In the genomic region with DNA sequence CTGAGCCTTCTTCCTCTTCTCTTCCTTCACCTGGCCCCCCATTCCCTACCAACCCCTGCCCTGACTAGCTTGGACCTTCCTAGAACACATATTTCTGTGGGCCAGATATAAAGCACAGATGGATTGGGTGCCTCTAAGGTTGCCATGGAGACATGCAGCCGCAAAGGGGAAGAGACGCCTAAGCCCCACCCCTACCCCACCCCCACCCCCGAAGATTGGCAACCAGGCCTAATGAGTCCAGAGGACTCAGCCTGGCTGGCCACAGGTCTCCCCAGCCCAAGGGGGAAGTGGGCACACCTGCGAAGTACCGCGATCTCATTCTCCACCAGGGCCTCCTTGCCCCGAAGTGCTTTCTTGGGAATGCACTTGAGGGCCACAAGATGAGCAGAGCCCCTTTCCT, we compare ENCODE assay signal across 14 mouse cellular contexts. TPM values are rescaled to one million over a fixed set of nuclear protein-coding genes. Genes with fewer than 3 reads are reported as not detected.
DNase-seq lines count a peak whose midpoint lies in the region; ATAC-seq and TF ChIP-seq lines count a peak whose summit lies in the region.
"Had no signal": no experiment of that assay in that cellular context is flagged by ENCODE, and none has a peak within 500 bp of the region (broad histone marks: within the 10 kb centered on the region; RNA-seq: fewer than 3 reads in every experiment).

No protein-coding gene starts in this region.

- H3K9me3 ChIP-seq in forebrain, embryonic 13.5 days (replicated peaks) = no peaks in the 10 kb centered on the region
- H3K9me3 ChIP-seq in forebrain, embryonic 10.5 days = no peaks in the 10 kb centered on the region
- H3K9me3 ChIP-seq in hindbrain, embryonic 14.5 days (ENCODE audit: control insufficient read depth, low read length) = no peaks in the 10 kb centered on the region
- no peaks in the 10 kb centered on the region for H3K9me3 ChIP-seq in midbrain, postnatal 0 days (ENCODE audit: low read length)
- H3K9me3 ChIP-seq: heart, embryonic 15.5 days; liver, embryonic 12.5 days had no signal

- no peaks in the 10 kb centered on the region for H3K36me3 ChIP-seq in forebrain, embryonic 13.5 days (ENCODE audit: poor library complexity, severe bottlenecking)
- H3K36me3 ChIP-seq in forebrain, embryonic 10.5 days (replicated peaks) = no peaks in the 10 kb centered on the region
- 0 out of 2 replicates have a peak, but pooled peaks cover 5% of the 10 kb centered on the region for H3K36me3 ChIP-seq in hindbrain, embryonic 14.5 days (replicated peaks; ENCODE audit: control insufficient read depth, insufficient read depth)
- H3K36me3 ChIP-seq in midbrain, postnatal 0 days (ENCODE audit: insufficient read depth, low read length) = no peaks in the 10 kb centered on the region
- H3K36me3 ChIP-seq: heart, embryonic 15.5 days; liver, embryonic 12.5 days had no signal

- H3K4me2 ChIP-seq in forebrain, embryonic 13.5 days = peak overlapping the region; percentile 69
- peak overlapping the region; percentile 59 for H3K4me2 ChIP-seq in hindbrain, embryonic 14.5 days (replicated peaks)
- peak overlapping the region; percentile 49 for H3K4me2 ChIP-seq in midbrain, postnatal 0 days (ENCODE audit: low read depth, low read length, poor library complexity, severe bottlenecking)
- H3K4me2 ChIP-seq: liver, embryonic 12.5 days had no signal

- DNase-seq in forebrain, embryonic 10.5 days (ENCODE audit: extremely low spot score, low spot score) = no peak
- DNase-seq in brain, adult 2 months (ENCODE audit: low read depth, low spot score) = peak; percentile 60
- DNase-seq in hindbrain, embryonic 14.5 days (ENCODE audit: low spot score) = no peak
- DNase-seq in midbrain, postnatal 0 days (ENCODE audit: low spot score) = no peak
- no peak for DNase-seq in lung, postnatal 25 days (ENCODE audit: low spot score)
- DNase-seq in gastrocnemius, adult 2 months = no peak
- no peak for DNase-seq in MN1 (ENCODE audit: low spot score)
- DNase-seq: adrenal gland, adult 2 months; cerebellum, adult 9-10 months; gastrocnemius, postnatal 36 days; lung, postnatal 10 days had no signal

- no peak overlapping the region for H3K27ac ChIP-seq in forebrain, embryonic 13.5 days
- no peak overlapping the region for H3K27ac ChIP-seq in forebrain, embryonic 10.5 days
- no peak overlapping the region for H3K27ac ChIP-seq in hindbrain, embryonic 14.5 days
- H3K27ac ChIP-seq in midbrain, postnatal 0 days (ENCODE audit: low read depth, low read length) = peak overlapping the region; percentile 43; the same call in 1 of the 2 replicates
- no peak overlapping the region for H3K27ac ChIP-seq in gastrocnemius, adult 2 months
- H3K27ac ChIP-seq: heart, embryonic 15.5 days; liver, embryonic 12.5 days had no signal

- no peak for ATAC-seq in forebrain, embryonic 13.5 days
- ATAC-seq in hindbrain, embryonic 14.5 days (ENCODE audit: low FRiP score) = no peak
- ATAC-seq in midbrain, postnatal 0 days (ENCODE audit: low FRiP score) = no peak
- ATAC-seq: liver, embryonic 12.5 days had no signal

- peak overlapping the region; percentile 9; the same call in 1 of the 2 replicates for H3K4me3 ChIP-seq in forebrain, embryonic 13.5 days
- H3K4me3 ChIP-seq in forebrain, embryonic 10.5 days = no peak overlapping the region
- peak overlapping the region; percentile 48 for H3K4me3 ChIP-seq in hindbrain, embryonic 14.5 days (replicated peaks; ENCODE audit: low read length)
- H3K4me3 ChIP-seq in midbrain, postnatal 0 days (ENCODE audit: low read depth, low read length) = peak overlapping the region; percentile 38
- H3K4me3 ChIP-seq in gastrocnemius, adult 2 months = no peak overlapping the region
- H3K4me3 ChIP-seq: heart, embryonic 15.5 days; liver, embryonic 12.5 days had no signal

- no peaks in the 10 kb centered on the region for H3K27me3 ChIP-seq in forebrain, embryonic 13.5 days
- H3K27me3 ChIP-seq in forebrain, embryonic 10.5 days (ENCODE audit: poor library complexity, severe bottlenecking) = peaks cover 58% of the 10 kb centered on the region
- H3K27me3 ChIP-seq in hindbrain, embryonic 14.5 days (ENCODE audit: control insufficient read depth, insufficient read depth, low read length) = no peaks in the 10 kb centered on the region
- H3K27me3 ChIP-seq in midbrain, postnatal 0 days (ENCODE audit: insufficient read depth, low read length) = no peaks in the 10 kb centered on the region

- intact Hi-C loops in gastrocnemius, adult 2 months (cut with DNase I) = loop anchor here (10.0 kb wide), 2 partner anchors 604 to 644 kb away; no protein-coding TSS in a partner anchor

- WGBS in forebrain, embryonic 13.5 days = 40% methylated on average over 7 of the region's 7 CpGs
- WGBS in forebrain, embryonic 10.5 days = 52% methylated on average over 7 of the region's 7 CpGs
- WGBS in hindbrain, embryonic 14.5 days = 42% methylated on average over 7 of the region's 7 CpGs
- 34% methylated on average over 7 of the region's 7 CpGs for WGBS in midbrain, postnatal 0 days

- TF ChIP-seq CTCF in midbrain, postnatal 0 days (IDR thresholded peaks at IDR 0.05) = no peak
- TF ChIP-seq CTCF in gastrocnemius, adult 2 months (IDR thresholded peaks at IDR 0.05) = no peak

- H3K4me1 ChIP-seq in forebrain, embryonic 13.5 days = peaks cover 8% of the 10 kb centered on the region; the same call in 1 of the 2 replicates
- H3K4me1 ChIP-seq in forebrain, embryonic 10.5 days = peaks cover 15% of the 10 kb centered on the region
- H3K4me1 ChIP-seq in hindbrain, embryonic 14.5 days (replicated peaks; ENCODE audit: control insufficient read depth, insufficient read depth, low read length) = peaks cover 7% of the 10 kb centered on the region; the same call in 1 of the 2 replicates
- H3K4me1 ChIP-seq in midbrain, postnatal 0 days (ENCODE audit: insufficient read depth, low read length) = no peaks in the 10 kb centered on the region

- no peak overlapping the region for H3K9ac ChIP-seq in forebrain, embryonic 13.5 days
- H3K9ac ChIP-seq in hindbrain, embryonic 14.5 days = no peak overlapping the region
- no peak overlapping the region for H3K9ac ChIP-seq in midbrain, postnatal 0 days (replicated peaks; ENCODE audit: low read length, poor library complexity, severe bottlenecking)
- H3K9ac ChIP-seq: heart, embryonic 15.5 days; liver, embryonic 12.5 days had no signal

RNA-seq across cellular contexts. Expression of gene Pnck, which starts 1.5 kb away (rescaled TPM):
- polyA plus RNA-seq in forebrain, embryonic 13.5 days (2015; fragmentation: Nextera tagmentation; extraction: Ambion mirVana) = 57.5 and 66.5 TPM in 2 replicates
- 6.6 and 8.9 TPM in 2 replicates for polyA plus RNA-seq in forebrain, embryonic 10.5 days (2016; fragmentation: Nextera tagmentation; extraction: Ambion mirVana)
- 154 and 160 TPM in 2 replicates for polyA plus RNA-seq in hindbrain, embryonic 14.5 days (2014; fragmentation: Nextera tagmentation; extraction: Ambion mirVana)
- 89.4 and 136 TPM in 2 replicates for total RNA-seq in midbrain, postnatal 0 days (2014; rRNA removed)
- 159 and 172 TPM in 2 replicates for polyA plus RNA-seq in midbrain, postnatal 0 days (2015; fragmentation: Nextera tagmentation; extraction: Ambion mirVana)
- total RNA-seq in gastrocnemius, adult 2 months (2021) = 10 to 100 TPM in 1 of 2 experiments, 1 to 10 TPM in 1; 8.1 to 10.6 TPM

RNA-seq across cellular contexts. Expression of gene Slc6a8, which starts 14.6 kb away (rescaled TPM):
- polyA plus RNA-seq in forebrain, embryonic 13.5 days (2015; fragmentation: Nextera tagmentation; extraction: Ambion mirVana) = 6.2 and 6.4 TPM in 2 replicates
- 4.6 and 5.2 TPM in 2 replicates for polyA plus RNA-seq in forebrain, embryonic 10.5 days (2016; fragmentation: Nextera tagmentation; extraction: Ambion mirVana)
- 7.9 and 8.2 TPM in 2 replicates for polyA plus RNA-seq in hindbrain, embryonic 14.5 days (2014; fragmentation: Nextera tagmentation; extraction: Ambion mirVana)
- 49.5 and 69.4 TPM in 2 replicates for total RNA-seq in midbrain, postnatal 0 days (2014; rRNA removed)
- 6.0 and 6.6 TPM in 2 replicates for polyA plus RNA-seq in midbrain, postnatal 0 days (2015; fragmentation: Nextera tagmentation; extraction: Ambion mirVana)
- 100 to 1,000 TPM; 125 to 154 TPM for total RNA-seq in gastrocnemius, adult 2 months (2021)

RNA-seq across cellular contexts. Expression of gene Dusp9, which starts 19.2 kb away (rescaled TPM):
- 0.90 and 1.5 TPM in 2 replicates for polyA plus RNA-seq in forebrain, embryonic 13.5 days (2015; fragmentation: Nextera tagmentation; extraction: Ambion mirVana)
- polyA plus RNA-seq in forebrain, embryonic 10.5 days (2016; fragmentation: Nextera tagmentation; extraction: Ambion mirVana) = 38.3 and 40.8 TPM in 2 replicates
- 0.25 and 0.39 TPM in 2 replicates for polyA plus RNA-seq in hindbrain, embryonic 14.5 days (2014; fragmentation: Nextera tagmentation; extraction: Ambion mirVana)
- total RNA-seq in midbrain, postnatal 0 days (2014; rRNA removed) = 1.4 and 2.1 TPM in 2 replicates
- polyA plus RNA-seq in midbrain, postnatal 0 days (2015; fragmentation: Nextera tagmentation; extraction: Ambion mirVana) = 0.39 and 0.68 TPM in 2 replicates
- not detected for total RNA-seq in gastrocnemius, adult 2 months (2021)
- total RNA-seq: gastrocnemius, postnatal 36 days had no signal

RNA-seq across cellular contexts. Expression of gene Bcap31, which starts 57.6 kb away (rescaled TPM):
- polyA plus RNA-seq in forebrain, embryonic 13.5 days (2015; fragmentation: Nextera tagmentation; extraction: Ambion mirVana) = 111 and 115 TPM in 2 replicates
- 150 and 162 TPM in 2 replicates for polyA plus RNA-seq in forebrain, embryonic 10.5 days (2016; fragmentation: Nextera tagmentation; extraction: Ambion mirVana)
- 135 and 141 TPM in 2 replicates for polyA plus RNA-seq in hindbrain, embryonic 14.5 days (2014; fragmentation: Nextera tagmentation; extraction: Ambion mirVana)
- total RNA-seq in midbrain, postnatal 0 days (2014; rRNA removed) = 48.7 and 58.1 TPM in 2 replicates
- 133 and 134 TPM in 2 replicates for polyA plus RNA-seq in midbrain, postnatal 0 days (2015; fragmentation: Nextera tagmentation; extraction: Ambion mirVana)
- total RNA-seq in gastrocnemius, adult 2 months (2021) = 10 to 100 TPM; 48.5 to 55.8 TPM

RNA-seq across cellular contexts. Expression of gene Abcd1, which starts 58.0 kb away (rescaled TPM):
- polyA plus RNA-seq in forebrain, embryonic 13.5 days (2015; fragmentation: Nextera tagmentation; extraction: Ambion mirVana) = 9.6 and 9.7 TPM in 2 replicates
- 9.2 and 10.1 TPM in 2 replicates for polyA plus RNA-seq in forebrain, embryonic 10.5 days (2016; fragmentation: Nextera tagmentation; extraction: Ambion mirVana)
- 8.3 and 10.2 TPM in 2 replicates for polyA plus RNA-seq in hindbrain, embryonic 14.5 days (2014; fragmentation: Nextera tagmentation; extraction: Ambion mirVana)
- total RNA-seq in midbrain, postnatal 0 days (2014; rRNA removed) = 16.7 and 19.2 TPM in 2 replicates
- 7.9 and 9.0 TPM in 2 replicates for polyA plus RNA-seq in midbrain, postnatal 0 days (2015; fragmentation: Nextera tagmentation; extraction: Ambion mirVana)
- 10 to 100 TPM; 20.1 to 24.2 TPM for total RNA-seq in gastrocnemius, adult 2 months (2021)

Comparison
In these comparisons a context has a peak if more than half of its experiments do, and no peak if none do; other contexts are left out.
1. H3K4me3 ChIP-seq: peak in forebrain, embryonic 13.5 days (single experiment), hindbrain, embryonic 14.5 days (single experiment) and midbrain, postnatal 0 days (single experiment); none in forebrain, embryonic 10.5 days (single experiment) and gastrocnemius, adult 2 months (single experiment).
2. RNA of gene Dusp9, which starts 19.2 kb away (polyA plus RNA-seq): 38.3 to 40.8 TPM in forebrain, embryonic 10.5 days; 0.90 to 1.5 TPM in forebrain, embryonic 13.5 days, 0.39 to 0.68 TPM in midbrain, postnatal 0 days and 0.25 to 0.39 TPM in hindbrain, embryonic 14.5 days; every median in the first group is over 10 times any median in the second.
3. Peak in every context shown above with its lines, with median percentiles within 50 percentile points of each other: H3K4me2 ChIP-seq.